Mouse (Mus musculus): ENCODE results near the gene Rrn3. TPM values are rescaled to one million over a fixed set of nuclear protein-coding genes. Genes with fewer than 3 reads are reported as not detected.

Gene Rrn3
- total and polyA plus RNA-seq, 3 experiments: 83.5 to 136 (median 93.8) TPM

DNA sequence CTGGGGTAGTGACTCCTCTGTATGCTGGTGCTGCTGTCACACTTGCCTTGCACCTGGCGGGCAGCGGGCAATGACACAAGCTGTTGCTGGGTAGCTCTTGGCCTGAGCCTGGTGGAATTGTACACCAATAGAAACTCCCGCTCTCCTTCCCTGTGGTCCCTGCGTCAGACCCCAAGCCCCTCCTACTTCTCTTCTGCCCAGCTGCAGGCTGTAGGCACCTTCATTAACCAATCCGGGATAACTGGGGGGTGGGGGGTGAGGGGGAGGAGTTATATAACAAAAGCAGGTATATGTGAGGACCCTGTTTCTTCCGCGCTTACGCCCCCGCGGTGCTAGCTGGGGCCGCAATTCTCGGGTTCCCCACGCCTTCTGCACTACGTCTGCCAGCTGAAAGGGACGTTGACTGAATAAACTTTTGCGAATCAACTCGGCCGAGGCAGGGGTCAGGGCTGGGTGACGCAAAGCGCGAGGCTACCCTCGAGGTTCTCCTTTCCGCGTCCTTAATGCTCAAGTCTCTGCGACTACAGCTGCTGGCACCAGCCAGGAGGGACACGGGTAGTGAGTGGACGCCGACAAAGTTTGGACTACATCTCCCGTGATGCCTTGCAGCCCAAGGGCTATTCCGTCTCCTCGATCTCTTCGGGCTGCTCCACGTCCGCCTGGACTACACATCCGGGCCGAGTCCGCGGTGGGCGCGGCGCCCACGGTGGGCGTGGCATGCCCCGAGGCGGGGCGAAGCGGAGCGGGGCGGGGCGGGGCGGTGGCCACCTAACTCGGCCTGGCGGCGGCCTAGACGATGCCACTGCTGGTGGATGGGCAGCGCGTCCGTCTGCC, 38.3 kb downstream of the Rrn3 start, which contains the start of gene Ntan1 (continued):
- peak; percentile 73 for TF ChIP-seq BHLHE40 (IDR thresholded peaks at IDR 0.05; ENCODE audit: low read depth, low read length)
- peak; percentile 79 for TF ChIP-seq MAX (IDR thresholded peaks at IDR 0.05; ENCODE audit: low read length)
- TF ChIP-seq ZMIZ1 (IDR thresholded peaks at IDR 0.05; ENCODE audit: low read depth, low read length): peak; percentile 87
- peak; percentile 84 for TF ChIP-seq TCF12 (IDR thresholded peaks at IDR 0.05; ENCODE audit: low read depth, low read length)
- peak; percentile 94; the same call in 1 of the 2 replicates for TF ChIP-seq KAT2A (IDR thresholded peaks at IDR 0.05; ENCODE audit: insufficient replicate concordance, low read length)
- no peak for TF ChIP-seq USF1 (IDR thresholded peaks at IDR 0.05; ENCODE audit: low read depth, low read length)
- TF ChIP-seq SMC3 (IDR thresholded peaks at IDR 0.05; ENCODE audit: low read depth, low read length): no peak
- peak; percentile 95 for TF ChIP-seq HCFC1 (IDR thresholded peaks at IDR 0.05; ENCODE audit: low read depth, low read length)
- TF ChIP-seq CTCF (conservative IDR thresholded peaks at IDR 0.05 in 1 of 2, IDR thresholded peaks at IDR 0.05 in 1 of 2; ENCODE audit: low read depth in 2 of 2, low read length in 2 of 2): no peak
- TF ChIP-seq JUND (conservative IDR thresholded peaks at IDR 0.05; ENCODE audit: low read depth, low read length): 0 out of 2 replicates have a peak, but pooled peaks have one; percentile 16
- TF ChIP-seq UBTF (IDR thresholded peaks at IDR 0.05; ENCODE audit: low read depth, low read length): no peak
- peak; percentile 90 for TF ChIP-seq CHD2 (IDR thresholded peaks at IDR 0.05; ENCODE audit: low read length)
- no peak for TF ChIP-seq ZKSCAN1 (IDR thresholded peaks at IDR 0.05; ENCODE audit: borderline replicate concordance, low read depth, low read length)
- TF ChIP-seq PAX5 (IDR thresholded peaks at IDR 0.05; ENCODE audit: low read length): no peak
- no peak for TF ChIP-seq ZC3H11A (IDR thresholded peaks at IDR 0.05; ENCODE audit: low read depth, low read length)
- 0 out of 2 replicates have a peak, but pooled peaks have one; percentile 25 for TF ChIP-seq RCOR1 (conservative IDR thresholded peaks at IDR 0.05; ENCODE audit: low read depth, low read length)

DNA sequence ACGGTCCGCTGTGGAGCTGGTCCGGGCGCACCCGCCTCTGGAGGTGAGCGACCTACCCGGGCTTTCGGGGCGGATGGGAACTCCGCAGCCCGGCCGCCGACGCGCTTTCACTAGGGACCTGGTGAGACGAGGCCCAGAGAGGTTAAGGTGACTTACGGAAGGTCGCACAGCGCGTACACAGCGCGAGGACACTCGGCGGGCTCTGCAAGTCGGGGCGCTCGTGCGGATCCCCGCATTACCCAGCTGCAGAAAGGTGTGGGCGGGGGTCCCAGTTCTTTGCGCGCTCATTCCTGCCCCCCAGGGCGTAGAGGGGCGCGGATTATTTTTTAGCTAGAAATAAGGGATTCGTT, 38.9 kb downstream of the Rrn3 start:
- H3K27ac ChIP-seq (ENCODE audit: insufficient read depth, low read depth): no peak overlapping the region
- H3K9ac ChIP-seq (ENCODE audit: insufficient read depth, low read depth): peak overlapping the region; percentile 58
- TF ChIP-seq GABPA (IDR thresholded peaks at IDR 0.05; ENCODE audit: insufficient replicate concordance, low read depth, low read length): no peak
- no peak for TF ChIP-seq JUND (conservative IDR thresholded peaks at IDR 0.05; ENCODE audit: low read depth, low read length)
- no peak for TF ChIP-seq USF1 (IDR thresholded peaks at IDR 0.05; ENCODE audit: low read depth, low read length)
- no peak for TF ChIP-seq ZKSCAN1 (IDR thresholded peaks at IDR 0.05; ENCODE audit: borderline replicate concordance, low read depth, low read length)
- TF ChIP-seq USF2 (conservative IDR thresholded peaks at IDR 0.05; ENCODE audit: low read depth, low read length): no peak
- TF ChIP-seq ZNF384 (IDR thresholded peaks at IDR 0.05; ENCODE audit: low read depth, low read length): no peak
- TF ChIP-seq ELF1 (IDR thresholded peaks at IDR 0.05; ENCODE audit: low read depth, low read length): no peak
- TF ChIP-seq MXI1 (IDR thresholded peaks at IDR 0.05; ENCODE audit: low read depth, low read length): peak; percentile 35; the same call in 1 of the 2 replicates
- no peak for TF ChIP-seq RAD21 (IDR thresholded peaks at IDR 0.05; ENCODE audit: low read depth, low read length)
- TF ChIP-seq RCOR1 (conservative IDR thresholded peaks at IDR 0.05; ENCODE audit: low read depth, low read length): 0 out of 2 replicates have a peak, but pooled peaks have one; percentile 72
- TF ChIP-seq MYC (IDR thresholded peaks at IDR 0.05; ENCODE audit: low read depth, low read length): no peak
- no peak for TF ChIP-seq TBP (conservative IDR thresholded peaks at IDR 0.05; ENCODE audit: low read depth, low read length)
- no peak for TF ChIP-seq MAFK (IDR thresholded peaks at IDR 0.05; ENCODE audit: insufficient replicate concordance, low read length)
- TF ChIP-seq CHD1 (IDR thresholded peaks at IDR 0.05; ENCODE audit: low read depth, low read length): 0 out of 2 replicates have a peak, but pooled peaks have one; percentile 67
- 0 out of 2 replicates have a peak, but pooled peaks have one; percentile 25 for TF ChIP-seq MAZ (IDR thresholded peaks at IDR 0.05; ENCODE audit: low read depth, low read length)
- no peak for TF ChIP-seq NRF1 (IDR thresholded peaks at IDR 0.05; ENCODE audit: low read depth, low read length)
- TF ChIP-seq HCFC1 (IDR thresholded peaks at IDR 0.05; ENCODE audit: low read depth, low read length): no peak
- TF ChIP-seq SIN3A (IDR thresholded peaks at IDR 0.05; ENCODE audit: low read length): no peak; the same call in 1 of the 2 replicates
- TF ChIP-seq SMC3 (IDR thresholded peaks at IDR 0.05; ENCODE audit: low read depth, low read length): 0 out of 2 replicates have a peak, but pooled peaks have one; percentile 2
- TF ChIP-seq MEF2A (IDR thresholded peaks at IDR 0.05; ENCODE audit: borderline replicate concordance, low read depth, low read length): 0 out of 2 replicates have a peak, but pooled peaks have one; percentile 3
- TF ChIP-seq UBTF (IDR thresholded peaks at IDR 0.05; ENCODE audit: low read depth, low read length): 0 out of 2 replicates have a peak, but pooled peaks have one; percentile 54
- TF ChIP-seq CTCF (conservative IDR thresholded peaks at IDR 0.05 in 1 of 2, IDR thresholded peaks at IDR 0.05 in 1 of 2; ENCODE audit: low read depth in 2 of 2, low read length in 2 of 2): no peak
- no peak for TF ChIP-seq BHLHE40 (IDR thresholded peaks at IDR 0.05; ENCODE audit: low read depth, low read length)
- H3K36me3 ChIP-seq (replicated peaks in 1 of 2; ENCODE audit: control insufficient read depth in 1 of 2, insufficient read depth in 1 of 2, low read length in 1 of 2): peaks cover 13 to 44% of the 10 kb centered on the region in 2 experiments
- H3K27me3 ChIP-seq (replicated peaks): no peaks in the 10 kb centered on the region
- H3K79me2 ChIP-seq (replicated peaks; ENCODE audit: control insufficient read depth, extremely low read depth, insufficient read depth, poor library complexity, severe bottlenecking): no peaks in the 10 kb centered on the region
- peaks cover 0 to 39% of the 10 kb centered on the region in 2 experiments; a peak in 2 of 4 replicates for H3K4me1 ChIP-seq (ENCODE audit: control insufficient read depth in 1 of 2, insufficient read depth in 2 of 2)
- in situ Hi-C loops (cut with MboI; ENCODE audit: low pct_ligation_motif_present, low pct_unique_long_range_greater_than_20kb, low sequenced_read_pairs): no loop called here
- dilution Hi-C loops (cut with MboI; ENCODE audit: extremely low pct_ligation_motif_present, extremely low pct_unique_long_range_greater_than_20kb, low sequenced_read_pairs): no loop called here
- H3K4me3 ChIP-seq (replicated peaks in 1 of 3; ENCODE audit: low read depth in 2 of 3, low read length in 2 of 3, poor library complexity in 1 of 3): peak overlapping the region; percentile 64 to 80 (median 70)
- no peak for DNase-seq (ENCODE audit: extremely low read depth)
- H3K9me3 ChIP-seq (replicated peaks; ENCODE audit: low read length): peaks cover 3% of the 10 kb centered on the region
- H3K4me2 ChIP-seq (ENCODE audit: insufficient read depth, low read depth, poor library complexity, severe bottlenecking): peak overlapping the region; percentile 72
